Mouse (Mus musculus) erythroid progenitor cell, adult 5-6 weeks (primary cell): ENCODE measurements around the gene Ndufv3. TPM values are rescaled to one million over a fixed set of nuclear protein-coding genes. Genes with fewer than 3 reads are reported as not detected.

Experiments used
- ATAC-seq: replicated peaks from 2 replicates; pipeline ENCODE4 v1.8.0; 2016; ENCODE audit warnings: moderate number of reproducible peaks, mild to moderate bottlenecking, moderate TSS enrichment, inconsistent platforms; ENCODE audit not compliant: poor library complexity, low FRiP score, severe bottlenecking
- total RNA-seq, 2 experiments: library from RNA; stranded (forward) in 1 of 2; stranded (reverse) in 1 of 2; fragments of 150-400 nt in 1 of 2; fragments of 186-747, 209-891 nt in 1 of 2; gene quantifications; 2 replicates each; pipeline versions ENCODE4 v1.2.3 to v1.2.4; 2015 to 2017; ENCODE audit warnings: low replicate concordance in 2 of 2

Gene Ndufv3
- 30.6 and 51.6 TPM in 2 replicates for total RNA-seq (2015; ENCODE audit: low replicate concordance)
- 54.4 and 57.5 TPM in 2 replicates for total RNA-seq (2017; ENCODE audit: low replicate concordance)

- ATAC-seq = peak; percentile 98
These were observed at the start of gene Ndufv3, which contains the start of gene Wdr4 for GRCm38 (mm10) chr17:31519946-31520838. TSS of gene Ndufv3 (plus strand) at chr17:31520115. TSS of gene Wdr4 (minus strand) at chr17:31519980.

GRCm38 (mm10) chr17:31470766-31471418 is 49.0 kb upstream of the Ndufv3 start:
- no peak for ATAC-seq

- ATAC-seq = no peak
These were observed 45.5 kb upstream of the Ndufv3 start for GRCm38 (mm10) chr17:31474388-31474787.

GRCm38 (mm10) chr17:31478606-31479005 is 41.3 kb upstream of the Ndufv3 start:
- no peak for ATAC-seq

GRCm38 (mm10) chr17:31479108-31479844 is 40.6 kb upstream of the Ndufv3 start:
- no peak for ATAC-seq

GRCm38 (mm10) chr17:31486616-31487198 is 33.2 kb upstream of the Ndufv3 start:
- ATAC-seq = no peak

DNA sequence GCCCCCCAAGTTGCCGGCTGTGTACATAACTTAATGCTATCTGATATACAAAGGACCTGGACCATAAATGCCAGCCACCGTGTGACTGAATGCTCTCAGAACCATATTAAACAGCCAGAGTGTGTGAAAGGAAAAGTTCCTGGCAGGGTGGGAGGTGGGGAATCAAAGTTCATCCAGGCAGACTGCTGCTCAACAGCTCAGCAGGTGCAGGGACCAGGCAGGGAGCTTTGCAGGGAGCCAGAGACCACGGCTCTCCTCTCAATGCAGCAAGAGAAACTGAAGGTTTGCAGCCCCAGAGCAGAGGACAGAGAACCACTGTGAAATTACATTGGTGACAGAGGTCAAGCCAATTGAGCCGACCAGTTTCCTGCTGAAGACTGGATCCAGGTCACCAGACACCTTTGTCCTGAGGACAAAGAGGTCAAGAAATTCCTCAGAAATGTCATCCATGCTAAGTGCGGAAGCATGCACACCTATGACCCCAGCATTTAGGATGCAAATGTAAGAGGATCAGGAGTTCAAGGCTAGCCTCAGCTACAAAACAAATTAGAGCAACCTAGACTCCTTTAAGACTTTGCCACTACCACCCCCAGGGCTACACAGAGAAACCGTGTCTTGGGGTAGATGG is 32.4 kb upstream of the Ndufv3 start:
- ATAC-seq = no peak

- no peak for ATAC-seq
These were observed 28.6 kb upstream of the Ndufv3 start for GRCm38 (mm10) chr17:31491355-31491754.

DNA sequence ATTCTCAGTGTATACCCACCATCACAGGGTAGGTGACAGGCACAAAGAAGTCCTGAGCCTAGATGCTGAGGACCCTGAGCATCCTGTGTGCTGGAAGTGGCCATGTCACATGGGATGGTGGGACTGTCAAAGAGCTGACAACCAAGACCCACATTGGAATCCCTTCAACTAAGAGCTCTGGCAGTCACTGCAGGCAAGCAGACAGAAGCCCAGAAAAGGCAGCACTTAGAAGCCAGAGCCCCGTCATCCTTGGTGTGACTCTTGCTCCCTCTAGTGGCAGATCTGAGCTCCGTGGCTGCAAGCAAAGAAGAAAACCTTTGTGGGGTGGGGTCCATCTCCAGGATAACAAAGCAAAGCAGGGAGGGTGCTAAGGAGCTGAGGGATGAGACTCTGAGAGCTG is 27.5 kb upstream of the Ndufv3 start:
- ATAC-seq = 0 out of 2 replicates have a peak, but pooled peaks have one; percentile 65

DNA sequence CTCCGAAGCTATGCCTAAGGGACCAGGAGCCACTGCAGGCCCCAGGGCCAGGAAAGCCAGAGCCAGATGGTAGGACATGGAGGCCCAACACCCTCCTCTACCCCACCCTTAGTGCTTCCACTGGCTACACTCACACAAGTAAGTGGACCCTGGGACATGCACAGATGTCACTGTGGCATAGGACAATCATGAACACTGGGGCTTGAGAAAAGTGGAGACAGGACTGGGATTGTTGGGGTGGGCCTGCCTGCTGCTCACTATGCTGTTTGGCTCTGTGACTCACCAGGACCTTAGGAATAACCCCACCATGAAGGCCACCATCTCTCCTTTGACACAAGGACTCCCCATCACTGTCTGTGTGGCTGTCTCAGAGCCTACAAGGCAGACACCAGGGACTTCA is 24.9 kb upstream of the Ndufv3 start:
- ATAC-seq = no peak

- ATAC-seq = no peak
These were observed 22.2 kb upstream of the Ndufv3 start for GRCm38 (mm10) chr17:31497726-31498125.

DNA sequence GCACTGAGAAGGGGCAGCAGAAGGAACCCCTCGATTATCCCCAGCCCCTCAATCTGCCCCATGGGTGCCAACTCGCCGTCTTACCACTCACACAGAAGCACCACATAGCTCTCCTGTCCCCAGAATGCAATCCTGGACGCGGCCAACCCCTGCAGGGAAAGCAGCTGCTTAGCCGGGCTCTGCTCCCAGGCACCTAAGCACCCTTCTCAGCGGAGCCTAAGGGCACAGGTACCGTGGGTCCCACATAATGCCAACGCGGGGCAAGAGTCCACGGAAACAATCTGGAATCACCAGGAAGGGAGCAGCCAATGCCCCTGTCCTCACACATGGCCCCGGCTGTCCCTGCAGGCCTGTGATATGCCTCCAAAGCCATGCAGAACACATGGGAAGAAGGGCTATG is 20.2 kb upstream of the Ndufv3 start:
- ATAC-seq = no peak

DNA sequence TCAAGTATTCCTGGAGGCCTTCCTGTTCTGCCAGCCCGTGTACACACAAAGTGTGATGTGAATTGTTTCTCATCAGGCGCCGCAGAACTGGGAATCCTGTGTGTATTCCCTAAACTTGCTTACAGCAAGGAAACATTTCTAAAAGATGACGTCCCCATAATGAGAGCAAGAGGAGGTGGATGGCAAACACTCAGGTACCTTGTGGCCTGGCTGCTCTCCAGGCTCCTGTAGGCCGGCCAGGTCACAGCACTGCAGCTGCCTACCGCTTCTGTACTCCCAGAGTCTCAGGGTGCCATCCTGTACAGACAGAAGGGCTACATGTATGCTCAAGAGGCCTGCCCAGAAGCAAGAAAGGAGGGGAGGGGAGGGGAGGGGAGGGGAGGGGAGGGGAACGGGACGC is 19.5 kb upstream of the Ndufv3 start:
- no peak for ATAC-seq

DNA sequence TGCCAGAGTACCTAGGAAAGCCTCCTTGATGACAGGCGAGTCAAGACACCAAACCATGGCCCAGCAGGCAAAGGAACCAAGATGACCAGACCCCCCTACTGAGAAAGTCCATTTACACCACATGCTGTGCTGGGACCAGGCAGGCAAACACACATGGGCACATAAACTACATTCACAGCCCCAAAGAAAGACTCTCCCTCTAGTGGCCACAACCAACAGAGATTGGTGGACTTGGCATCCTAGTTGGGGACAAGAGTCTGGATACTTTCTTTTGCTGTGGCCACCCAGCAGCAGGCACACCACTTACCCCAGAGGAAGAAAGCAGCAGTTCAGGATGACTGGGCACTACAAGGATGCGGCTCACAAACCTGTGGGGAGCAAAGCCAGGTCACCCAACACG is 19.0 kb upstream of the Ndufv3 start:
- ATAC-seq = no peak

DNA sequence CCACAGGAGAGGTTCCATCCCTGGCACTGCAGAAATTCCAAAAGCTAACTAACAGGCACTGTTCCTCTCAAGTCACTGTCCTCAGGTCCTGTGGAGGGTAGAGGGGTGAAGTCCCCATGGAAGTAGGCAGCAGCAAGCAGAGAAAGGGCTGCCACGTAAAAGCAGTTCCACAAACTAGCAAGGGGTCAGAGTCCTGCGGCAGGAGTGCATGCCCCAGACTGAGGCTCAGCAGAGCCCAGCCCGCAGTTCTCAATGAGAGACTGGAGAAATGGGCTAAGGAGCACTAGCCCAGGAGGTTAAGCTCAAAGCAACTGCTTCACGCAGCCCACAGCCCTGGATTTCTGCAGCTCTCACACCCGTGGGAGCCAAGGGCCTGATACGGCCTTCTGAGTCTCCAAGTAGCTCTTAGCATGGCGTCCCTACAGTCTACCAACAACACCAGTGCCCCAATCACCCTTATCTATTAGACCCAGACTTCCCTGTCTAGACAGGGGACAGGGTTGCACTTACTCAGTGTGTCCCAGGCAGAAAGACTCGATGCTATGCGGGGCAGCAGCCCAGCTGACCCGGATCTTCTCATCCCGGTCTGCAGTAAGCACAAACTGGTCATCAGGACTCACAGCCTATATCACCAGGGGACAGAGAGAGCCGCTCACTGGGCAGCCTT is 17.5 kb upstream of the Ndufv3 start:
- peak; percentile 72 for ATAC-seq

DNA sequence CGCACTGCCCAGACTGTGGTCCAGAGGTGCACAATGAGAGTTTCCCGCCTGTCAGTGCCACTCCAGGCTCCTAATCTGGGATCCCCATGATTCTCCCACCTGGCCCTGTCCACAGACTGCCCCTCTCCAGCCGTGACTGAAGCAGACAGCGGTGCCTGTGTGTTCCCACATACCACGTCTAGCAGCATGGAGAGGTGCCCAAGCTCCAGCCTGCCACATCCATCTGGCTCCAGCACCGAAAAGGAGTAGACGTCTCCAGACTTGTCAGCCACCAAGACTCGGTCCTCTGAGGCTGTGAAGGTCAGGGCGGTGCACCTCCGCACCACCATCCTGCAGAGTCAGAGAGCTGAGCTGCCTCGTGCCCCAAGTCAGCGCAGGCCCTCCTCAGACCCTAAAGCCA is 16.6 kb upstream of the Ndufv3 start:
- ATAC-seq = no peak

DNA sequence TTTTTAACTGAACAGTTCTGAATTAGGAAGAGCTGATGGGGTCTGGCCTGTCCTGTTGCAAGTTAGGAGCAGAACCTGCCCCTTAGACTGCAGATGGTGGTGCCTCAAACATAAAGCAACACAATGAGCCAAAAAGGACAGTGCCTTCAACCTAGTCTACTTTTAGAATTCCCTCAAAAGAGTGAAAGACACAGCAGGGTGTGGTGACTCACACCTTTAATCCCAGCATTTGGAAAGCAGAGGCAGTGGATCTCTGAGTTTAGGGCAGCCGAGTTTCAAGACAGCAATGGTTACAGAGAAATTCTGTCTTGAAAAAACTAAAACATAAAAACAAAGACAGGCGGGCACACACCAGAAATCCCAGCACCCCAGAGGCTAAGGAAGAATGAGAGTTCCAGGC is 16.0 kb upstream of the Ndufv3 start:
- ATAC-seq = no peak

DNA sequence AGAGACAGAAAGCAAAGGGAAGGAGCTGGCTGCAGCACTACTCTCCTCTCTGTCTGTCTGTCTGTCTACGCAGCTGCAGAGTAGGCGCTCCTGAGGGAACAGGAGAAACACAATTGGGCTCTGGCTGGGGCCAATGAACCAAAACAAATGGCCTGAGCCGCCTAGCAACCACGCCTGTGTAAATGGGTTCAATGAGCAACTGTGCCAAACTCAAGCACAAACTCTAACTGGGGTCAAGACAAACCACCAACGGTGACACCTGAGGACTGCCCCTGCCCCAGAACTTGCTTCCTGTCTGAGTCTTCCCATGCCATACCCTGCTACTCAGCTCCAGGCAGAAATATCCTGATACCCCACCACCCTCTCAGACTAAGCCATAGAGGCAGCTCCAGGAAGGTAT is 14.9 kb upstream of the Ndufv3 start:
- ATAC-seq = no peak

DNA sequence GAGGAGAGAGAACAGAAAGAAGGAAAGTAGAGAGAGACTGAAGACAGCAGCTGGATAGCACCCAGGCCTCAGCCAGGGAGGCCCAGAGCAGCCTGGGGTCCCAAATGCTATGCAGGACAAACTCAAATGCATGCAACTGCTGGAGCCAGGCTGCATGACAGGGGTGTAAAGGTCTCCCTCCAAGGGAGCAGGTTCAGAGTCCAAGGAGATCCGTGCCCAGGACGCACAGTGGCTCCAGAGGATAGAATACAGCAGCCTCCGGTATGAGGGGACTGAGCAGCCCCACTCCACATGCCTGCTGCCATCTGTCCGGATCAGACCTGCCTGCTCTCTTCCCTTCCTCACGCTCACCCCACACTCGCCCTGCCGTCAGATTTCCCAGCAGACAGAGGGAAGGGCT is 13.6 kb upstream of the Ndufv3 start:
- ATAC-seq = no peak
